Comparison of ENCODE assay signal across 9 mouse cellular contexts in the genomic region with DNA sequence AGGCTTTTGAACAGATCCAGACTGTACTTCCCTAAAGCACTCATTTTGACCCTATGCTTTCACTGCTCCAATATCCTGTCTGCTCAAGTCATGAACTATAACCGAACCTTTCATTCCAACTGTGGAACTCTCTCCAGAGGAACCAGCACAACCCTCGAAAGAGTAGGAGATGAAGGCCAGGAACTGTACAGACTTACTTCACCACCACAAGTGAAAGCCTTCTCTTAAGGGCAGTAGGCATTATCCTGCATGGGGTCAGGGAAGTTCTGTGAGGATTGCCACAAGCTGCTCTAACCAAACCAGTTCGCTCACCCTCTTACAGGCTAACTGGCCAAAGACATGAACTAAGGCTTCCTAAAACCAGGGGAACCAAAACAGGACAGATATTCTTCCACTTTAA. TPM values are rescaled to one million over a fixed set of nuclear protein-coding genes. Genes with fewer than 3 reads are reported as not detected.
DNase-seq lines count a peak whose midpoint lies in the region; ATAC-seq and TF ChIP-seq lines count a peak whose summit lies in the region.
"Had no signal": no experiment of that assay in that cellular context is flagged by ENCODE, and none has a peak within 500 bp of the region (broad histone marks: within the 10 kb centered on the region; RNA-seq: fewer than 3 reads in every experiment).

No protein-coding gene starts in this region.

- no peak overlapping the region for H3K4me3 ChIP-seq in heart, postnatal 0 days (ENCODE audit: low read depth, low read length)
- no peak overlapping the region for H3K4me3 ChIP-seq in embryonic facial prominence, embryonic 11.5 days (ENCODE audit: low read depth, low read length)
- H3K4me3 ChIP-seq in intestine, embryonic 14.5 days (ENCODE audit: low read depth, low read length): no peak overlapping the region
- H3K4me3 ChIP-seq in midbrain, embryonic 15.5 days: no peak overlapping the region

- H3K36me3 ChIP-seq in heart, postnatal 0 days (replicated peaks; ENCODE audit: control insufficient read depth, insufficient read depth, low read length): peaks cover 87% of the 10 kb centered on the region
- peaks cover 24% of the 10 kb centered on the region for H3K36me3 ChIP-seq in embryonic facial prominence, embryonic 11.5 days (replicated peaks; ENCODE audit: control insufficient read depth, insufficient read depth, low read depth, low read length)
- H3K36me3 ChIP-seq in intestine, embryonic 14.5 days (ENCODE audit: control insufficient read depth, insufficient read depth, low read length): peaks cover 88% of the 10 kb centered on the region
- H3K36me3 ChIP-seq in midbrain, embryonic 15.5 days (replicated peaks): peaks cover 27% of the 10 kb centered on the region

- no peaks in the 10 kb centered on the region for H3K27me3 ChIP-seq in heart, postnatal 0 days (ENCODE audit: control insufficient read depth, insufficient read depth, low read length)
- no peaks in the 10 kb centered on the region for H3K27me3 ChIP-seq in embryonic facial prominence, embryonic 11.5 days (ENCODE audit: control insufficient read depth, insufficient read depth, low read length)
- no peaks in the 10 kb centered on the region for H3K27me3 ChIP-seq in intestine, embryonic 14.5 days (replicated peaks; ENCODE audit: control insufficient read depth, insufficient read depth, low read length)
- no peaks in the 10 kb centered on the region for H3K27me3 ChIP-seq in midbrain, embryonic 15.5 days (replicated peaks)

- 57% methylated on average over 3 of the region's 3 CpGs for WGBS in heart, postnatal 0 days
- 87% methylated on average over 3 of the region's 3 CpGs for WGBS in embryonic facial prominence, embryonic 11.5 days
- WGBS in intestine, embryonic 14.5 days: 76% methylated on average over 3 of the region's 3 CpGs
- 81% methylated on average over 3 of the region's 3 CpGs for WGBS in midbrain, embryonic 15.5 days

- H3K4me1 ChIP-seq in heart, postnatal 0 days (ENCODE audit: control insufficient read depth, insufficient read depth): peaks cover 37% of the 10 kb centered on the region
- no peaks in the 10 kb centered on the region for H3K4me1 ChIP-seq in embryonic facial prominence, embryonic 11.5 days (ENCODE audit: control insufficient read depth, insufficient read depth, low read length)
- H3K4me1 ChIP-seq in intestine, embryonic 14.5 days (replicated peaks; ENCODE audit: control insufficient read depth, insufficient read depth, low read length): peaks cover 19% of the 10 kb centered on the region; the same call in 1 of the 2 replicates
- peaks cover 48% of the 10 kb centered on the region for H3K4me1 ChIP-seq in midbrain, embryonic 15.5 days

- no peak overlapping the region for H3K9ac ChIP-seq in heart, postnatal 0 days (replicated peaks; ENCODE audit: low read depth, low read length)
- H3K9ac ChIP-seq in embryonic facial prominence, embryonic 11.5 days (replicated peaks; ENCODE audit: low read length): no peak overlapping the region
- H3K9ac ChIP-seq in intestine, embryonic 14.5 days (ENCODE audit: low read length): no peak overlapping the region
- no peak overlapping the region for H3K9ac ChIP-seq in midbrain, embryonic 15.5 days

- no peak for TF ChIP-seq CTCF in heart, postnatal 0 days (IDR thresholded peaks at IDR 0.05; ENCODE audit: low read depth)

- no peak for DNase-seq in heart, postnatal 0 days (ENCODE audit: low spot score)
- DNase-seq in heart, postnatal 4 days: no peak
- DNase-seq in embryonic facial prominence, embryonic 11.5 days (ENCODE audit: low spot score): no peak
- DNase-seq in intestine, embryonic 14.5 days (ENCODE audit: low spot score): no peak
- DNase-seq in urinary bladder, adult 2 months (ENCODE audit: low spot score): no peak
- DNase-seq in adrenal gland, adult (ENCODE audit: inconsistent age in 2 of 2, low spot score in 1 of 2): no peak
- DNase-seq in cerebellum, adult 18-20 months: no peak
- DNase-seq: layer of hippocampus, postnatal 36 days had no signal

- TF ChIP-seq EP300 in heart, postnatal 0 days (IDR thresholded peaks at IDR 0.05; ENCODE audit: low read depth): no peak

- no peak overlapping the region for H3K27ac ChIP-seq in heart, postnatal 0 days (ENCODE audit: low read depth)
- H3K27ac ChIP-seq in embryonic facial prominence, embryonic 11.5 days (replicated peaks; ENCODE audit: low read depth, low read length): no peak overlapping the region
- no peak overlapping the region for H3K27ac ChIP-seq in intestine, embryonic 14.5 days (ENCODE audit: low read depth)
- H3K27ac ChIP-seq in midbrain, embryonic 15.5 days: no peak overlapping the region

- no peak for ATAC-seq in heart, postnatal 0 days (ENCODE audit: insufficient read depth, low read depth)
- no peak for ATAC-seq in embryonic facial prominence, embryonic 11.5 days (replicated peaks; ENCODE audit: insufficient number of reproducible peaks, low FRiP score, low TSS enrichment, low read depth)
- no peak for ATAC-seq in intestine, embryonic 14.5 days (replicated peaks; ENCODE audit: low FRiP score, low TSS enrichment, low read depth)
- ATAC-seq in midbrain, embryonic 15.5 days (replicated peaks): no peak

- H3K9me3 ChIP-seq in heart, postnatal 0 days (replicated peaks; ENCODE audit: control insufficient read depth, low read length): no peaks in the 10 kb centered on the region
- H3K9me3 ChIP-seq in embryonic facial prominence, embryonic 11.5 days (replicated peaks; ENCODE audit: control insufficient read depth, low read length): no peaks in the 10 kb centered on the region
- no peaks in the 10 kb centered on the region for H3K9me3 ChIP-seq in intestine, embryonic 14.5 days (ENCODE audit: control insufficient read depth, low read length)
- H3K9me3 ChIP-seq in midbrain, embryonic 15.5 days: no peaks in the 10 kb centered on the region

- H3K4me2 ChIP-seq in heart, postnatal 0 days (ENCODE audit: low read depth, low read length): peak overlapping the region; percentile 3; the same call in 1 of the 2 replicates
- H3K4me2 ChIP-seq in embryonic facial prominence, embryonic 11.5 days (ENCODE audit: low read depth, low read length): peak overlapping the region; percentile 5; the same call in 1 of the 2 replicates
- peak overlapping the region; percentile 24 for H3K4me2 ChIP-seq in intestine, embryonic 14.5 days (ENCODE audit: low read length)
- H3K4me2 ChIP-seq in midbrain, embryonic 15.5 days: peak overlapping the region; percentile 6; the same call in 1 of the 2 replicates

RNA-seq across cellular contexts. Expression of a gene that starts 4.9 kb away (rescaled TPM):
- total RNA-seq in heart, postnatal 0 days (2014; rRNA removed; ENCODE audit: low replicate concordance): 366 and 413 TPM in 2 replicates
- 397 and 415 TPM in 2 replicates for polyA plus RNA-seq in heart, postnatal 0 days (2015; fragmentation: Nextera tagmentation; extraction: Ambion mirVana)
- 100 to 1,000 TPM; 905 to 908 TPM for total RNA-seq in heart, postnatal 4 days (2021)
- polyA plus RNA-seq in embryonic facial prominence, embryonic 11.5 days (2014; fragmentation: Nextera tagmentation; extraction: Ambion mirVana): 746 and 753 TPM in 2 replicates
- polyA plus RNA-seq in intestine, embryonic 14.5 days (2014; fragmentation: Nextera tagmentation; extraction: Ambion mirVana): 894 and 1,000 TPM in 2 replicates
- polyA plus RNA-seq in midbrain, embryonic 15.5 days (2015; fragmentation: Nextera tagmentation; extraction: Ambion mirVana): 356 and 359 TPM in 2 replicates
- polyA plus RNA-seq in urinary bladder, adult 2 months (2012; rRNA removed): 4,149 and 4,255 TPM in 2 replicates

RNA-seq across cellular contexts. Expression of a gene that starts 18.3 kb away (rescaled TPM):
- total RNA-seq in heart, postnatal 0 days (2014; rRNA removed; ENCODE audit: low replicate concordance): 125 and 331 TPM in 2 replicates
- polyA plus RNA-seq in heart, postnatal 0 days (2015; fragmentation: Nextera tagmentation; extraction: Ambion mirVana): 141 and 159 TPM in 2 replicates
- 10 to 100 TPM; 71.5 to 81.9 TPM for total RNA-seq in heart, postnatal 4 days (2021)
- 450 and 483 TPM in 2 replicates for polyA plus RNA-seq in embryonic facial prominence, embryonic 11.5 days (2014; fragmentation: Nextera tagmentation; extraction: Ambion mirVana)
- 323 and 348 TPM in 2 replicates for polyA plus RNA-seq in intestine, embryonic 14.5 days (2014; fragmentation: Nextera tagmentation; extraction: Ambion mirVana)
- polyA plus RNA-seq in midbrain, embryonic 15.5 days (2015; fragmentation: Nextera tagmentation; extraction: Ambion mirVana): 442 and 503 TPM in 2 replicates
- polyA plus RNA-seq in urinary bladder, adult 2 months (2012; rRNA removed): 128 and 139 TPM in 2 replicates
